Mouse (Mus musculus) cortical plate, adult 2 months (tissue): ENCODE data around the gene Dhodh.

ENCODE experiments used
- CTCF ChIP-seq: fragments of 200-500 bp; IDR thresholded peaks from 2 replicates; pipeline ENCODE4 v1.5.1; 2011; ENCODE audit warnings: mild to moderate bottlenecking, control low read depth, low read length; ENCODE audit not compliant: insufficient read depth; ENCODE audit errors: extremely low read depth
- POLR2A ChIP-seq: fragments of 200-500 bp; IDR thresholded peaks from 2 replicates; pipeline ENCODE4 v1.6.1; 2011; ENCODE audit warnings: mild to moderate bottlenecking, low read length, control low read depth; ENCODE audit not compliant: insufficient read depth; ENCODE audit errors: extremely low read depth

- TF ChIP-seq POLR2A (no peak), CTCF (no peak)
These were observed 16.3 kb downstream of the Dhodh start for GRCm38 (mm10) chr8:109592164-109592563.
